Mouse (Mus musculus) brain, embryonic 14.5 days (tissue): ENCODE data around the gene Atrnl1.

Experiments
- CTCF ChIP-seq: fragments of 200-500 bp; IDR thresholded peaks from 2 replicates; pipeline ENCODE4 v1.5.1; 2012; ENCODE audit warnings: inconsistent platforms, mild to moderate bottlenecking, moderate library complexity, borderline replicate concordance; ENCODE audit not compliant: insufficient read depth, insufficient read length; ENCODE audit errors: extremely low read depth
- POLR2A ChIP-seq: fragments of 200-500 bp; IDR thresholded peaks from 2 replicates; pipeline ENCODE4 v1.6.1; 2012; ENCODE audit warnings: mild to moderate bottlenecking, inconsistent platforms, borderline replicate concordance; ENCODE audit not compliant: poor library complexity, insufficient read depth, insufficient read length, severe bottlenecking; ENCODE audit errors: extremely low read depth

GRCm38 (mm10) chr19:57599126-57599525, 11.7 kb upstream of the Atrnl1 start:
- TF ChIP-seq CTCF (no peak), POLR2A (no peak)
